Mouse (Mus musculus) inflammation-experienced regulatory T-cells (primary cell): ENCODE measurements around the gene Zfp319. TPM values are rescaled to one million over a fixed set of nuclear protein-coding genes. Genes with fewer than 3 reads are reported as not detected.

Experiments
- polyA plus RNA-seq, 2 experiments: library from polyadenylated mRNA; unstranded; fragments of 100-300 nt; shearing (Covaris generic); gene quantifications; one replicate each; pipeline ENCODE4 v1.2.1; 2017

Zfp319 gene
- 10 to 100 TPM; 10.4 to 12.1 TPM for polyA plus RNA-seq

DNA sequence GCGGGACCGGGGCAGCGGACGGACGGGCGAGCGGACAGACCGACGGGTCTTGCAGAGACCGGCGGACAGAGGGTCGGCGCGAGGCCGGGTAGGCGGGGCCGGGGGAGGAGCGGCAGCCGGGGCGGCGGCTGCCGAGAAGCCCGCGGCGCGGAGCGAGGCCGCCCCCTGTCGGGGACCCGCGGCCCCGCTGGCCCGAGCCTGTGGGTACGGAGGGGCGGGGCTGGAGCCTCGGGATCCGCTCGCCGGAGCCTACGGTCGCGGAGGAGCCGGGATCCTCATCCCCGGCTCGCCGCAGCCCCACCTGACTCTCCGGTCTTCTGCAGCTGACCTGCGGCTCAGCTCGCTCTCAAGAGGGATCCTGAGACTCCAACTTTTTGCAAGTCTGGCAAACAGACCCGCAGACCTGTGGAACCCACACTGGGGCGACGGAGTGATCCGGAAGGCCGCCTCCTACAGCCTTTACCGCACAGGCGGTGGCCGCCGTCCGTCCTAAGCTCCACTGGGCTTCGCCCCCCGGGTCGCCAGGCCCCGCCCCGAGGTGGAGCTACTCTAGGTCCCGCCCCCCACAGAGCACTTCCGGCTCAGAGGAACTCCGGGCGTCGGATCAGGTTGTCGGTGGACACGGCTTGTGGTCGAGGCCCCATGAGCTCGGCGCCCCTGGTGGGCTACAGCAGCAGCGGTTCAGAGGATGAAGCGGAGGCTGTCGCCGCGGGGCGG, at the start of gene Zfp319, which contains the start of gene Usb1:
Zfp319 (minus strand) TSS at position 231 of the 717 bp plus-strand sequence.
Usb1 (plus strand) TSS at position 565 of the 717 bp plus-strand sequence.

DNA sequence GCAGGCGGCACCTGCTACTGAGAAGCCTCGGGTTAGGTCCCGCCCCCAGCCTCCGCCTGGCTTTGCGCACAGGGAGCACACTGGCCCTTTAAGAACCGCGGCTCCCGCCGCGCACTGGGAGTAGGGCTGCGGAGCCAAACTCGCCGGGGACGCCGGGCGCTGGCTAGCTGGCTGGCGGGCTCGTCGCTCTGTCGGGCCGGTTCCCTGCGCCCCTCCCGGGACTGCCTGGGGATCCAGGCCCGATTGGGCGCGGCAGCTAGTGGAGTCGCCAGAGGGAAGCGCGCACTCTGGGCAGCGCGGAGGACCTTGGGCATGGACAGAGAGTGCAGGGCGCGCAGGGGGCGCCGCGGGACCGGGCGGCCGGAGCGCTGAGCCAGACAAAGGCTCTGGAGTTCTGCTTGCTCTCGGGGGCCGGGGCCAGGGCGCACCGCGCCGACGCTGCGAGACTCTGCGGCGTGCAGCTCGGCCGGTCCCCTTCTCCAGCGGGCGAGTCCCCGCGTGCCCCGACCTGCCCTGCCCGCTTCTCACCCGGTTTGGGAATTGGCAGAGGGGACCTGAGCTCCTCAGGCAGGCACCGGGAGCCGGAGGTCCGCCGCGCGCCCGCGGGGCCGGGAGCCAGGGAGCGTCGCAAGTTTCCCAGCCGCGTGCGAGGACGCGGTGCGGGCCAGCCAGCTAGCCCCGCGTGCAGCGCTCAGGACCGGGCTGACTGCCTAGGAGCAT, 20.6 kb upstream of the Zfp319 start, which contains the start of gene Mmp15:
Mmp15 (plus strand) TSS at position 118 of the 720 bp plus-strand sequence.

DNA sequence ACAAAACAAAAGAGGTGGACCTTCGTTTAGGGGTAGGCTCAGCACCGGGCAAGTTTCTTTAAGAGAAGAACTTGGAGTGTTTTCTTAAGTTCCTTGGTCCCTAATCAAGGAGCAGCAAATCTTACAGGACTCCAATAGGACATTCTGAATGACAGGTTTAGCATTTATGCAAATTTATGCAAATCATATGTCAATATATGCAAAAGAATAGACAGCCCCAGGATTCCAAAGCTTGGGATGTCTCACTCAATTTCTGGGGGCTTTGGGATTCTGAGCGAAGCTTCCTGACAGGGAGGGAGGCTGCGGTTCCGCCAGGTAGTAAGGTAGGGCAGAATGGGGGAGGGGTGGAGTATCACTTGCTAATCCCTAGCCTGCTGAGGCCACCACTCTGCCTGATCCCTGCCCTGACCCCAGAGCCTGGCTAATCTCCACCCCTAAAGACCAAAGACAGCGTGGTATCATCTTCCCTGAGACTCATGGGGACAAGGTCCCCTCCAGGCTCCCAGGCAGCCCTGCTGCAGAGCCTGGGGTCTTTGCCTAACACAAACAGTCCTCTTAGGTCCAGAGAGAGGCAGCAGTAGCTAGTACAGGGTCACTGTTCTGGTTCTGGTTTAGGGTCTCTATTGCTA, 21.3 kb downstream of the Zfp319 start, which contains the start of gene Tepp:
Tepp (plus strand) TSS at position 225 of the 629 bp plus-strand sequence.

DNA sequence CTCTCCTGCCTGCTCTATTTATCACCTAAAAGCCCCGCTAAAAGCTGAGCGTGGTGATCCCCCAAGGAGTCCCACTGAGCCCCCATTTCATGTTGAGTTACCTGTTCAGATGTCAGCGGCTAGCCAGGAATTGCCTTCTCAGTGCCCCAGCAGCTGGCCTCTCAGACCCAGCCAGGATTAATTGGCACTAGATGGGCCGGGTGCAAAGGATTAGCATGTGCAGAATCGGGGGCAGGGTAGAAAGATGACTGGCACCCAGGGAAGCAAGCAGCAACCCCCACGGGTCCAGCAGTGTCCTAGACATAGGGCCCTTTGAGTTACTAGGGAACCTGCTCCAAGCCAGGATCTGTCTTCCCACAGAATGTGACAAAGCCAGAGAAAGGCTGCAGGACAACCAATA, 25.3 kb downstream of the Zfp319 start, which contains the start of gene Cngb1:
Cngb1 (minus strand) TSS at position 155 of the 400 bp plus-strand sequence.

Other genes starting within 250 kb of the Zfp319 start
- gene Kifc3, start 129.1 kb downstream of the Zfp319 start, polyA plus RNA-seq: 1 to 10 TPM; 1.5 to 2.6 TPM
- under 1 TPM; 0.39 to 0.40 TPM for gene Cngb1, start 25.4 kb downstream of the Zfp319 start, polyA plus RNA-seq
- gene Tepp, start 21.4 kb downstream of the Zfp319 start, polyA plus RNA-seq: not detected
- 10 to 100 TPM; 54.9 to 65.6 TPM for gene Usb1, start 334 bp upstream of the Zfp319 start, polyA plus RNA-seq
- under 1 TPM; 0.39 to 0.96 TPM for gene Mmp15, start 20.3 kb upstream of the Zfp319 start, polyA plus RNA-seq
- gene Cfap20, start 102.9 kb upstream of the Zfp319 start, polyA plus RNA-seq: 10 to 100 TPM; 47.2 to 47.4 TPM
- 10 to 100 TPM; 31.1 to 39.2 TPM for gene Csnk2a2, start 158.1 kb upstream of the Zfp319 start, polyA plus RNA-seq
- not detected for gene Ccdc113, start 202.1 kb upstream of the Zfp319 start, polyA plus RNA-seq
- 1 to 10 TPM in 1 of 2 experiments, under 1 TPM in 1; 0.35 to 1.9 TPM for gene Prss54, start 244.4 kb upstream of the Zfp319 start, polyA plus RNA-seq